9 mouse cellular contexts compared by ENCODE assay signal in genomic region chr7:28148263-28148662, GRCm38 (mm10). TPM values are rescaled to one million over a fixed set of nuclear protein-coding genes. Genes with fewer than 3 reads are reported as not detected.
DNase-seq lines count a peak whose midpoint lies in the region; ATAC-seq and TF ChIP-seq lines count a peak whose summit lies in the region.
"Had no signal": no experiment of that assay in that cellular context is flagged by ENCODE, and none has a peak within 500 bp of the region (broad histone marks: within the 10 kb centered on the region; RNA-seq: fewer than 3 reads in every experiment).

No protein-coding gene starts in this region.

- ATAC-seq in heart, postnatal 0 days (ENCODE audit: insufficient read depth, low read depth): no peak
- ATAC-seq in forebrain, embryonic 13.5 days: peak; percentile 61; the same call in 1 of the 2 replicates
- ATAC-seq in midbrain, embryonic 14.5 days (ENCODE audit: low FRiP score, low TSS enrichment): no peak

- TF ChIP-seq EP300 in heart, postnatal 0 days (IDR thresholded peaks at IDR 0.05; ENCODE audit: low read depth): no peak

- H3K9ac ChIP-seq in heart, postnatal 0 days (replicated peaks; ENCODE audit: low read depth, low read length): no peak overlapping the region
- no peak overlapping the region for H3K9ac ChIP-seq in forebrain, embryonic 13.5 days
- no peak overlapping the region for H3K9ac ChIP-seq in midbrain, embryonic 14.5 days (replicated peaks; ENCODE audit: low read length)

- H3K4me1 ChIP-seq in heart, postnatal 0 days (ENCODE audit: control insufficient read depth, insufficient read depth): no peaks in the 10 kb centered on the region
- peaks cover 8% of the 10 kb centered on the region; the same call in 1 of the 2 replicates for H3K4me1 ChIP-seq in forebrain, embryonic 13.5 days
- no peaks in the 10 kb centered on the region for H3K4me1 ChIP-seq in midbrain, embryonic 14.5 days (ENCODE audit: control insufficient read depth, insufficient read depth, low read length)

- DNase-seq in heart, postnatal 0 days (ENCODE audit: low spot score): peak; percentile 20
- no peak for DNase-seq in heart, adult 11 months
- DNase-seq in brain, embryonic 14.5 days (ENCODE audit: low read depth): peak; percentile 81
- DNase-seq in induced T-regulatory cell, adult 2 months (ENCODE audit: low read depth): peak; percentile 78
- DNase-seq in left cerebral cortex, postnatal 25 days (ENCODE audit: low spot score in 2 of 2): peak; percentile 43 to 51
- DNase-seq in midbrain, embryonic 14.5 days: peak; percentile 82
- DNase-seq in spleen, postnatal 4 days (ENCODE audit: low spot score in 2 of 2): peak; percentile 54 to 87

- TF ChIP-seq POLR2A in brain, embryonic 14.5 days (IDR thresholded peaks at IDR 0.05; ENCODE audit: borderline replicate concordance, extremely low read depth, insufficient read depth, insufficient read length, poor library complexity, severe bottlenecking): no peak

- intact Hi-C loops in left cerebral cortex, postnatal 25 days (cut with DNase I): loop anchor here (2.0 to 5.0 kb wide), 2 partner anchors 64 to 151 kb away; no protein-coding TSS in a partner anchor

- peaks cover 3% of the 10 kb centered on the region; the same call in 1 of the 2 replicates for H3K9me3 ChIP-seq in heart, postnatal 0 days (replicated peaks; ENCODE audit: control insufficient read depth, low read length)
- H3K9me3 ChIP-seq in forebrain, embryonic 13.5 days (replicated peaks): no peaks in the 10 kb centered on the region
- H3K9me3 ChIP-seq in midbrain, embryonic 14.5 days (ENCODE audit: control insufficient read depth, low read length): peaks cover 3% of the 10 kb centered on the region; the same call in 1 of the 2 replicates

- H3K4me3 ChIP-seq in heart, postnatal 0 days (ENCODE audit: low read depth, low read length): no peak overlapping the region
- no peak overlapping the region for H3K4me3 ChIP-seq in forebrain, embryonic 13.5 days
- no peak overlapping the region for H3K4me3 ChIP-seq in midbrain, embryonic 14.5 days (replicated peaks; ENCODE audit: low read depth, low read length)
- H3K4me3 ChIP-seq: myocyte had no signal

- peak; percentile 77 for TF ChIP-seq CTCF in heart, postnatal 0 days (IDR thresholded peaks at IDR 0.05; ENCODE audit: low read depth)
- TF ChIP-seq CTCF in brain, embryonic 14.5 days (IDR thresholded peaks at IDR 0.05; ENCODE audit: borderline replicate concordance, extremely low read depth, insufficient read depth, insufficient read length): peak; percentile 93

- WGBS in heart, postnatal 0 days: 16% methylated on average over 3 of the region's 3 CpGs
- WGBS in forebrain, embryonic 13.5 days: 21% methylated on average over 3 of the region's 3 CpGs
- 16% methylated on average over 3 of the region's 3 CpGs for WGBS in midbrain, embryonic 14.5 days

- 0 out of 2 replicates have a peak, but pooled peaks cover 8% of the 10 kb centered on the region for H3K27me3 ChIP-seq in heart, postnatal 0 days (ENCODE audit: control insufficient read depth, insufficient read depth, low read length)
- H3K27me3 ChIP-seq in forebrain, embryonic 13.5 days: peaks cover 10% of the 10 kb centered on the region
- H3K27me3 ChIP-seq in midbrain, embryonic 14.5 days (ENCODE audit: control insufficient read depth, insufficient read depth, low read length): no peaks in the 10 kb centered on the region

- no peak overlapping the region for H3K4me2 ChIP-seq in heart, postnatal 0 days (ENCODE audit: low read depth, low read length)
- H3K4me2 ChIP-seq in forebrain, embryonic 13.5 days: no peak overlapping the region
- H3K4me2 ChIP-seq in midbrain, embryonic 14.5 days (ENCODE audit: low read length): no peak overlapping the region

- H3K27ac ChIP-seq in heart, postnatal 0 days (ENCODE audit: low read depth): no peak overlapping the region
- no peak overlapping the region for H3K27ac ChIP-seq in forebrain, embryonic 13.5 days
- H3K27ac ChIP-seq in midbrain, embryonic 14.5 days (replicated peaks; ENCODE audit: low read depth, low read length): no peak overlapping the region

- H3K36me3 ChIP-seq in heart, postnatal 0 days (replicated peaks; ENCODE audit: control insufficient read depth, insufficient read depth, low read length): no peaks in the 10 kb centered on the region
- H3K36me3 ChIP-seq in forebrain, embryonic 13.5 days (ENCODE audit: poor library complexity, severe bottlenecking): no peaks in the 10 kb centered on the region
- H3K36me3 ChIP-seq in midbrain, embryonic 14.5 days (ENCODE audit: control insufficient read depth, insufficient read depth, low read length): no peaks in the 10 kb centered on the region

RNA-seq across cellular contexts. Expression of gene 9530053A07Rik, which starts 19.0 kb away (rescaled TPM):
- not detected in 2 replicates for total RNA-seq in heart, postnatal 0 days (2014; rRNA removed; ENCODE audit: low replicate concordance)
- 0.01 and 0.04 TPM in 2 replicates for polyA plus RNA-seq in heart, postnatal 0 days (2015; fragmentation: Nextera tagmentation; extraction: Ambion mirVana)
- 0.04 and 0.05 TPM in 2 replicates for polyA plus RNA-seq in brain, embryonic 14.5 days (2012; rRNA removed)
- 0.10 and 0.14 TPM in 2 replicates for polyA plus RNA-seq in forebrain, embryonic 13.5 days (2015; fragmentation: Nextera tagmentation; extraction: Ambion mirVana)
- under 1 TPM in 1 of 2 experiments, not detected in 1; 0.09 TPM for total RNA-seq in left cerebral cortex, postnatal 25 days (2021)
- polyA plus RNA-seq in midbrain, embryonic 14.5 days (2014; fragmentation: Nextera tagmentation; extraction: Ambion mirVana): 0.04 TPM in 2 replicates

RNA-seq across cellular contexts. Expression of gene Fbl, which starts 21.2 kb away (rescaled TPM):
- total RNA-seq in heart, postnatal 0 days (2014; rRNA removed; ENCODE audit: low replicate concordance): 6.6 and 21.8 TPM in 2 replicates
- polyA plus RNA-seq in heart, postnatal 0 days (2015; fragmentation: Nextera tagmentation; extraction: Ambion mirVana): 44.3 and 51.3 TPM in 2 replicates
- 177 and 202 TPM in 2 replicates for polyA plus RNA-seq in brain, embryonic 14.5 days (2012; rRNA removed)
- 114 and 132 TPM in 2 replicates for polyA plus RNA-seq in forebrain, embryonic 13.5 days (2015; fragmentation: Nextera tagmentation; extraction: Ambion mirVana)
- 10 to 100 TPM; 51.5 to 55.3 TPM for total RNA-seq in left cerebral cortex, postnatal 25 days (2021)
- 26.2 and 36.4 TPM in 2 replicates for polyA plus RNA-seq in midbrain, embryonic 14.5 days (2014; fragmentation: Nextera tagmentation; extraction: Ambion mirVana)

RNA-seq across cellular contexts. Expression of gene Dyrk1b, which starts 31.0 kb away (rescaled TPM):
- total RNA-seq in heart, postnatal 0 days (2014; rRNA removed; ENCODE audit: low replicate concordance): 21.3 and 37.1 TPM in 2 replicates
- polyA plus RNA-seq in heart, postnatal 0 days (2015; fragmentation: Nextera tagmentation; extraction: Ambion mirVana): 10.2 and 10.4 TPM in 2 replicates
- polyA plus RNA-seq in brain, embryonic 14.5 days (2012; rRNA removed): 40.1 and 43.3 TPM in 2 replicates
- 14.0 and 14.3 TPM in 2 replicates for polyA plus RNA-seq in forebrain, embryonic 13.5 days (2015; fragmentation: Nextera tagmentation; extraction: Ambion mirVana)
- 10 to 100 TPM; 44.2 to 47.0 TPM for total RNA-seq in left cerebral cortex, postnatal 25 days (2021)
- 13.7 and 17.3 TPM in 2 replicates for polyA plus RNA-seq in midbrain, embryonic 14.5 days (2014; fragmentation: Nextera tagmentation; extraction: Ambion mirVana)
